Mouse (Mus musculus) kidney, postnatal 0 days (tissue): Measurements from ENCODE around the gene Zfp385a. TPM values are rescaled to one million over a fixed set of nuclear protein-coding genes. Genes with fewer than 3 reads are reported as not detected.
A peak's percentile ranks its signal among the peaks of the same experiment; 100 is the strongest.

Experiments used
- ATAC-seq: fragments of 200-750 bp; cut with Nextera tagmentation; replicated peaks from 2 replicates; pipeline ENCODE4 v1.8.0; 2017; ENCODE audit warnings: low read depth, moderate number of reproducible peaks, moderate TSS enrichment, moderate library complexity; ENCODE audit not compliant: low FRiP score
- DNase-seq: peaks from one replicate; pipeline ENCODE4 v3.0.0-alpha.2; 2016; ENCODE audit warnings: low spot score
- H3K27ac ChIP-seq: fragments of 300-500 bp; sonication (generic); 2 replicates; pipeline ENCODE4 v1.5.1; 2014; ENCODE audit warnings: mild to moderate bottlenecking
- H3K27me3 ChIP-seq: fragments of 300-500 bp; sonication (generic); 2 replicates; pipeline ENCODE4 v1.6.1; 2014; ENCODE audit warnings: low read length, mixed read lengths; ENCODE audit not compliant: insufficient read depth
- H3K36me3 ChIP-seq: fragments of 300-500 bp; sonication (generic); 2 replicates; pipeline ENCODE4 v1.6.1; 2014; ENCODE audit warnings: low read length, mixed read lengths; ENCODE audit not compliant: insufficient read depth
- H3K4me1 ChIP-seq: fragments of 300-500 bp; sonication (generic); replicated peaks from 2 replicates; pipeline ENCODE4 v1.6.1; 2014; ENCODE audit warnings: antibody characterized with exemption, low read length, mixed read lengths; ENCODE audit not compliant: insufficient read depth
- H3K4me2 ChIP-seq: fragments of 300-500 bp; sonication (generic); 2 replicates; pipeline ENCODE4 v1.6.1; 2014; ENCODE audit warnings: mild to moderate bottlenecking, low read length, moderate library complexity, mixed read lengths
- H3K4me3 ChIP-seq: fragments of 300-500 bp; sonication (generic); replicated peaks from 2 replicates; pipeline ENCODE4 v1.5.1; 2014; ENCODE audit warnings: low read depth, low read length
- H3K9ac ChIP-seq: fragments of 300-500 bp; sonication (generic); 2 replicates; pipeline ENCODE4 v1.6.1; 2014; ENCODE audit warnings: low read depth, low read length
- H3K9me3 ChIP-seq: fragments of 300-500 bp; sonication (generic); replicated peaks from 2 replicates; pipeline ENCODE4 v1.6.1; 2016; ENCODE audit warnings: low read length, inconsistent platforms, mixed read lengths
- CTCF ChIP-seq: IDR thresholded peaks from 2 replicates; pipeline ENCODE4 v1.5.1; 2016; ENCODE audit warnings: antibody characterized with exemption, low read depth, mild to moderate bottlenecking, moderate library complexity
- WGBS: fragments of 180-500 bp; shearing (Covaris S2); extraction: QIAGEN DNeasy Blood & Tissue Kit; methylation state at CpG from one replicate; pipeline ENCODE4 v1.1.7; 2014; 5-methylcytosine and 5-hydroxymethylcytosine counted together
- polyA plus RNA-seq: library from polyadenylated mRNA; unstranded; fragments of >200 nt; fragmentation: Nextera tagmentation; extraction: Ambion mirVana; gene quantifications from 2 replicates; pipeline ENCODE4 v1.2.1, GENCODE M21; 2015

Zfp385a gene
- polyA plus RNA-seq, 1 experiment from 2014 or later: 11.8 TPM

DNA sequence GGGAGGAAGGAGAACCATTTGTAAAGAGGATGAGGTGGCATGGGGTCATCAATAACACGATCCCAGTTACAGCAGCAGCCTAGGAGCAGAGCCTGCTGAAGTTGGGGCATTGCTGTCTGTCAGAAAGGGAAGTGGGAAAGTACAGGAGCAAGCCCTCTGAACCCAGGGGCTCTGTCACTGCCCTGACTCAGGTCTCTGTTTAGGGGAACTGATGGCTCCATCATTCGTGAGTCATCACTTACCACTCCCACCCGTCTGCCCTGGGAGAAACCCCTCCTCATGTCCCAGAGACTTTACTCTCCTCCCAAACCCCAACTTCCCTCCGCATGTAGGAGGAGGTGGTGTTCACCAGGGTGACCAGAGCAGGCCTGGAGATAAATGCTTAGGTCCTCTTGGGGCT, 30.6 kb upstream of the Zfp385a start:
- Histone ChIP-seq H3K4me1 (0 out of 2 replicates have a peak, but pooled peaks cover under 1% of the 10 kb centered on the region), H3K36me3 (no peaks in the 10 kb centered on the region), H3K9ac (no peak overlapping the region), H3K27me3 (no peaks in the 10 kb centered on the region), H3K27ac (no peak overlapping the region), H3K9me3 (no peaks in the 10 kb centered on the region), H3K4me3 (no peak overlapping the region), H3K4me2 (no peak overlapping the region)
- ATAC-seq (no peak), DNase-seq (no peak)
- TF ChIP-seq CTCF: no peak
- WGBS: 25% methylated on average over 4 of the region's 4 CpGs

DNA sequence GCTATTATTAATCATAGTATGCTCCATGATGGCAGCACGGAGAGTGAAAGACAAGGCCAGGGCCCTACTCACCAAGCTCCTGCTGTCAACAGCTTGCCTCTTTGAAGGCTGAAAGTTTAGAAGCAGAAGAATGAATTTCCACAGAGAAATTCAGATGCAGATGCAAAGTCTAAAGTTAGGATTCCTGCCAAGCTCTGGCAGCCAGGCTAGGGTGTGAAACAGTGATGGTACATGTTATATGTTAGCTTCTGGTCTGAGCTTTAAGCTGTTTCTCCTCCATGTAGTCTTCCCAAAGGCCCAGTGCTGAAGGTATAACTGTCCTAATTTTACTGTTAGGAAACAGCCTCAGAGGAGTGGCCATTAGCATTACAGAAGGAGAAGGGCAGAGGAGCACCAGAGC, 29.2 kb upstream of the Zfp385a start:
- H3K27ac ChIP-seq: no peak overlapping the region

DNA sequence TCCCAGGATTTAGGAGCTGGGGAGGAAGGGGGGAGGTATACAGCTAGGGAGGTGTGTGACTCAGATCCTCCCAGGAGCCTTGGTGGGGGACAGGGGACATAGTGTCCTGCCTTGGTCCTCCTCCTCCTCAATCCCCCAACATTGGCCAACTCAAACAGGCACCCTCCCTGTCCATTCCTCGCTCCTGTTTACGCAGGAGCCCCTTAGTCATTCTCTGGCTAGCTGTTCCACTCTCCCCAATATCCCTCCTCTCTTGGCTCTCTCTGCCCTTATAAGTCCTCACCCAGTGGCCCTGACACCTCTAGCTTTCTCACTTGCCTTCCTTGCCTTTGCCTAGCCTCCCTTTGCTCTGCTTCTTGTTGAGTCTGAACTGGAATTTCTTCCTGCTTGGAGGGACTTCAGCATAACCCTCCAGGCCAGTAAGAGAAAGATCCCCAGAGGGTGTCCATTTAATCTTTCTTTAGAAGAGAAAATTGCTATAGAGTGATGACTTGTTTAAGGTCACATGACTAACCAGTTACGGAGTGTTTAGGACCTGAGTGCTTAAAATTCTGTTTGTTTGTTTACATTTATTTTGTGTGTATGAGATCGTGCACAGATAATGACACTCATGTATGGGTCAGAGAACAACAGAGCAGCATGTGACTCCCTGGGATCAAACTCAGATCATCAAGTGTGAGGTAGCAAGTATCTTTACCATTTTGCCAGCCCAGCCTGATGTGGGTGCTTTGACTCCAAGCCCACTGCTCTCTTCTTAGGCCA, 28.5 kb upstream of the Zfp385a start:
- DNase-seq (no peak), ATAC-seq (no peak)
- 75% methylated on average over 4 of the region's 4 CpGs for WGBS
- no peak for TF ChIP-seq CTCF
- Histone ChIP-seq H3K4me2 (no peak overlapping the region), H3K9me3 (no peaks in the 10 kb centered on the region), H3K4me1 (0 out of 2 replicates have a peak, but pooled peaks cover 7% of the 10 kb centered on the region), H3K4me3 (no peak overlapping the region), H3K36me3 (no peaks in the 10 kb centered on the region), H3K27ac (no peak overlapping the region), H3K27me3 (no peaks in the 10 kb centered on the region), H3K9ac (no peak overlapping the region)

More for the DNA sequence above, 29.2 kb upstream of the Zfp385a start:
- no peaks in the 10 kb centered on the region for H3K27me3 ChIP-seq
- no peak for DNase-seq
- H3K4me2 ChIP-seq: no peak overlapping the region
- no peak overlapping the region for H3K4me3 ChIP-seq
- no peak overlapping the region for H3K9ac ChIP-seq
- 50% methylated on average over 1 of the region's 1 CpGs for whole genome bisulfite sequencing
- H3K36me3 ChIP-seq: no peaks in the 10 kb centered on the region
- no peaks in the 10 kb centered on the region for H3K9me3 ChIP-seq
- no peak for ATAC-seq
- TF ChIP-seq CTCF: no peak
- H3K4me1 ChIP-seq: 0 out of 2 replicates have a peak, but pooled peaks cover 7% of the 10 kb centered on the region

DNA sequence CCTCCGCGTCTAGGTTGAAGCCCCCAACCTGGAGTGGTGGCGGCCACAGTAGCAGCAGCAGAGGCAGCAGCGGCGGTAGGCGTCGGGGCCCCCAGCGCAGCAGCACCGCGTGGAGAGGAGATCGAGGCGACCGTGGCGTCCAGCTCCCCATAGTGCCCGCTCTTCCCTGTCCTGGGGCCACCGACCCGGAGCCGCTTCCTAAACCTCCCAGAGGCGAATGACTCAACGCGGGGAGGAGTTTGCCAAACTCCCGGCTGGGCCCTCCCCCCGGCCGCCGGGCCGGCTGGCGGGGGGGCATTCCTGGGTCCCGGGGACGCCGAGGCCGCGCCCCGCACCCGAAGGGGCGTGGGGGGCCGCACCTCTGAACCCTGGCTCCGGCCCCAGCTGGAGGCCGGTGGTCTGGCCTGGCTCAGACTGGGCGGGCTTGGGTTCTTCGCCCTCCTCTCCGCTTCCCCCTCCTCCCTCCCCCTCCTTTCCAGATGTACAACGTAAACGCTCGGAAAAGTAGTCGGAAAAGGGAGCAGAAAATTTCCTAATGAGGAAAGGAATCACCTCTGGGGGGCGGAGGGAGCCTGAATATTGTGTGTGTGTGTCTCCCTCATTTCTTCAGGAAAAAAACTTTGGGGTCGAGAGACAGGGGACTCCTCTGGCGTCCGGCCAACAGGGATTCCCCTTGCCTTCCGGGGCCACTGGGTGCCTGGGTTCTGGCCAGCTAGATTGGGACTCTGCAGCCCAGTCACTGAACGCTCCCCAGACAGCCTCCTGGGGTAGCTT, 26.7 kb upstream of the Zfp385a start, which contains the start of gene Itga5:
Gene Itga5 (minus strand): TSS at position 388 of the 774 bp plus-strand sequence.
- TF ChIP-seq CTCF: peak; percentile 35; the same call in 1 of the 2 replicates
- Histone ChIP-seq H3K9ac (peak within 1 kb of the TSS; percentile 94), H3K36me3 (no peaks in the 10 kb centered on the region), H3K9me3 (no peaks in the 10 kb centered on the region), H3K27me3 (no peaks in the 10 kb centered on the region), H3K4me1 (0 out of 2 replicates have a peak, but pooled peaks cover 7% of the 10 kb centered on the region), H3K27ac (peak within 1 kb of the TSS; percentile 79), H3K4me2 (peak within 1 kb of the TSS; percentile 98), H3K4me3 (peak within 1 kb of the TSS; percentile 81)
- peak; percentile 65 for ATAC-seq
- under 1% methylated on average over 41 of the region's 51 CpGs for WGBS
- peak; percentile 83 for DNase-seq

DNA sequence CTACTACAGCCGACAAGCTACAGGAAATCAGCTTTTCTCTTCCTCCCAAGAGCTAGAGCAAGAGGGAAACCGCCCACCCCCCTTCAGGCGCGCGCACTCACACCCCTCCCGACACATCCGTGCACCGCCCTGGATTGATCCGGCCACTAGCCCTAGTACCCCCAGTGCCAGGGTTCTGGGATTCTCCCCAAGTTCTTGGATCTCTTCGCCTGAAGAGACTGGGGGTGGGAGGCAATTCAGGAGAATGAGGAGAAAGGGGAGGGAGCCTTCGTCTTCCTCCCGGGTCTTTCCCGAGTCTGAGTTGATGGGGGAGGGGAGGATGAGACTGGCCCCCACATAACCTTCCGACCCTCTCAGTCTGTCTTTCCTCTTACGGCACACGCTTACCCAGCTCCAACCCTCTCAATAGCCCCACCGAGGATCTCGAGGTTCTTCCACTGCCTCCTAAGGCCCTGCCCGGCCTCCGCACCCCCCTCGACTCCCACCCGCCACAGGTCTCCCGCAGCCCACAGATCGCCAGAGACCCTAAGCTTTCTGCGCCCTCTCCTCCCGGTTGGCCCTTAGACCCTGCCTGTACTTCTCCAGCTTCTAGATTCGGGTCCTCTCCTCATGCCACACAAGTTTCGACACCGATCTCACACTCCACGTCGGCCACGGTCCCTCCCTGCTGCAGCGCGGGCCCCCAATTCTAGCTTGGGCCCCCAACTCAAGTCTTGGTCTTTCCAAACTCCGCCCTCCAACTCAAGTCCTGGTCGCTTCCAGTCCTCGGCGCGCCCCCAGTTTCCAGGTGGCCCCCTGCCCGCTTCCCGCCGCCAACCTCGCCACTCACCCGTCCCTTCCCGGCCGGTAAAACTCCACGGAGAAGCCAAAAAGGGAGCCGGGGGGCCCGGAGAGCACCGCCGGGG, 25.8 kb upstream of the Zfp385a start:
- WGBS: under 1% methylated on average over 51 of the region's 51 CpGs
- H3K27me3 ChIP-seq: no peaks in the 10 kb centered on the region
- peak overlapping the region; percentile 81 for H3K4me3 ChIP-seq
- H3K9ac ChIP-seq: peak overlapping the region; percentile 94
- 0 out of 2 replicates have a peak, but pooled peaks have one; percentile 46 for ATAC-seq
- H3K4me2 ChIP-seq: peak overlapping the region; percentile 98
- peak overlapping the region; percentile 79 for H3K27ac ChIP-seq
- no peak for TF ChIP-seq CTCF
- H3K4me1 ChIP-seq: 0 out of 2 replicates have a peak, but pooled peaks cover 7% of the 10 kb centered on the region
- no peaks in the 10 kb centered on the region for H3K9me3 ChIP-seq
- H3K36me3 ChIP-seq: no peaks in the 10 kb centered on the region
- DNase-seq: peak; percentile 73

DNA sequence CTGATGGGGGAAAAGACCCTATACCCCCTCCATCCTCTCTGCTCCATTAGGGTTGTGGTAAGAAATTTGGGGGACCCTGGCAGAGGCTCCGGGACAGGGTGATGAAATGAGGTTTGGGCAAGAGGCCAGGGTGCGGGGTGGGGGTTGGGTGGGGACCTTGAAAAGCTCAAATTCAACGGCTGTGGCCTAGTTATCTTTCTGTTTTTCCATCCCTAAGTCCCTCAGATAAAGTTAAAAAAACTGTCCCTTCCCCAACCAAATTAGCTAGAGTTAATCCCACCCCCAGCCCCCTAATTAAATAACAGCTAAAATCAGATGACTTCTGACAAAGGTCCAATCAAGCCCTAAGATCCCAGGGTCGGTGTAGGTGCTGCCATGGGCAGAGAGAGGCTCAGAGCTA, 24.9 kb upstream of the Zfp385a start:
- 47% methylated on average over 4 of the region's 4 CpGs for WGBS
- DNase-seq: no peak
- TF ChIP-seq CTCF: no peak
- H3K4me1 ChIP-seq: 0 out of 2 replicates have a peak, but pooled peaks cover 7% of the 10 kb centered on the region
- H3K27ac ChIP-seq: no peak overlapping the region
- H3K4me3 ChIP-seq: peak overlapping the region; percentile 81
- no peaks in the 10 kb centered on the region for H3K36me3 ChIP-seq
- no peaks in the 10 kb centered on the region for H3K27me3 ChIP-seq
- H3K9ac ChIP-seq: peak overlapping the region; percentile 94
- ATAC-seq: no peak
- H3K4me2 ChIP-seq: peak overlapping the region; percentile 98
- H3K9me3 ChIP-seq: no peaks in the 10 kb centered on the region
